Mouse (Mus musculus): ENCODE measurements around the gene Pigk. TPM values are rescaled to one million over a fixed set of nuclear protein-coding genes. Genes with fewer than 3 reads are reported as not detected.

Pigk gene
- polyA plus RNA-seq, 1 experiment from 2014 or later, result 30.1 TPM

DNA sequence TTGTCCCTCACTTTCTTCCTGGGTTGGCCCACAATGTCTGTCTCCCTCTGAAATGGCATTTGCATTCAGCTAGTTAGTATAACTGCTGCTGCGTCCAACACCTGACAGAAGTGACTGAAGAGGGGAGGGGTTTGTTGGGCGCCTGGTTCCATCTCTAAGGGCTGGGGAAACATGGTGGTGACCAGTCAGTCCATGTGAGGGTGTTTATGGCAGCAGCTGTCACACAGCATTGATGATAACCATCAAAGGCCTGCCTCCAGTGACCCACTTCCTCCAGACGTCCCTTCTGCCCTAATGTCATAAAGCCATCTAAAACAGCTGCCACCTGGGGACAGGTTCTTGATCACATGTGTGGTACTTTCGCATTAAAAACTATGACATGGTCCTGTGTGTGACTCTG, 212.3 kb downstream of the Pigk start:
- Histone ChIP-seq H3K4me1 (replicated peaks; ENCODE audit: control insufficient read depth, insufficient read depth, low read length) (peaks cover 16% of the 10 kb centered on the region), H3K4me3 (replicated peaks; ENCODE audit: low read length) (no peak overlapping the region), H3K36me3 (ENCODE audit: control insufficient read depth, insufficient read depth) (no peaks in the 10 kb centered on the region), H3K9ac (replicated peaks; ENCODE audit: low read depth, low read length) (no peak overlapping the region), H3K9me3 (ENCODE audit: control insufficient read depth, low read length) (no peaks in the 10 kb centered on the region), H3K27me3 (replicated peaks; ENCODE audit: control insufficient read depth, insufficient read depth, low read length) (no peaks in the 10 kb centered on the region), H3K27ac (ENCODE audit: low read length) (no peak overlapping the region), H3K4me2 (ENCODE audit: low read length) (no peak overlapping the region)
- ATAC-seq, result no peak
- 79% methylated on average over 4 of the region's 4 CpGs for WGBS

DNA sequence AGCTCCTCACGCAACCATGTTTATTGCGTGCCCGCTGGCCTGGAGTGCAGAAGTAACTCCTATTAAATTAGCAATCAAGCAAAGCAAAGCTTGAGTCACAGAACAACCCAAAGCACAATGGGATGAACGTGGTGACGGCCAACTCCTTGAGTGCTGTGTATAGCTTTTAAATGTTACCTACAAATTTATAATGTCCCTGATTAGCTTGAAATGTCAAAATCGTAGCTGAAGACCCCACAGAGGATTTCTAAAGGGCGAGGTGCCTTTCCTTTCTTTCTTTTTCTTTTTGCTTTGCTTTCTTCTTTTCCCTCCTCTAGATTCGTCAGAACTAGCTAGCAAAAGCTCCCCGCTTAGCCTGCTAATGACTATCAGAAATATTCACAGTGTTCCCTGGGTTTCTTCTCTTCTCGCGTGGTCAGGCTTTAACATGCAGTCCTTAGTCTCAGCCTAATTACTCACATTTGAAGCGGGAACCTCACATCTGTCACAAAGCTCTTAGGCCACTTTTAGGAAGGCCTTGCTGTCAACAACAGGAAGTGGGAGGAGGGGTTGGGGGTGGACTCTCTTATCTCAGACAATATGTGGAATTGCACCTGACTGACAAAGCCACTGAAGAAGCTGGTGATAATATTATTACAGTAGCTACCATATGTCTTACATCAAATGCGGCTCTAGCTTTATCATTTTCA, 214.5 kb downstream of the Pigk start:
- H3K4me2 ChIP-seq (ENCODE audit: low read length), result no peak overlapping the region; the same call in 1 of the 2 replicates
- peaks cover 16% of the 10 kb centered on the region for H3K4me1 ChIP-seq (replicated peaks; ENCODE audit: control insufficient read depth, insufficient read depth, low read length)
- no peak overlapping the region for H3K27ac ChIP-seq (ENCODE audit: low read length)
- no peaks in the 10 kb centered on the region for H3K27me3 ChIP-seq (replicated peaks; ENCODE audit: control insufficient read depth, insufficient read depth, low read length)
- H3K36me3 ChIP-seq (ENCODE audit: control insufficient read depth, insufficient read depth), result no peaks in the 10 kb centered on the region
- no peak overlapping the region for H3K9ac ChIP-seq (replicated peaks; ENCODE audit: low read depth, low read length)
- 0 out of 2 replicates have a peak, but pooled peaks have one; percentile 44 for ATAC-seq
- no peak overlapping the region for H3K4me3 ChIP-seq (replicated peaks; ENCODE audit: low read length)
- H3K9me3 ChIP-seq (ENCODE audit: control insufficient read depth, low read length), result no peaks in the 10 kb centered on the region
- 46% methylated on average over 13 of the region's 13 CpGs for WGBS

DNA sequence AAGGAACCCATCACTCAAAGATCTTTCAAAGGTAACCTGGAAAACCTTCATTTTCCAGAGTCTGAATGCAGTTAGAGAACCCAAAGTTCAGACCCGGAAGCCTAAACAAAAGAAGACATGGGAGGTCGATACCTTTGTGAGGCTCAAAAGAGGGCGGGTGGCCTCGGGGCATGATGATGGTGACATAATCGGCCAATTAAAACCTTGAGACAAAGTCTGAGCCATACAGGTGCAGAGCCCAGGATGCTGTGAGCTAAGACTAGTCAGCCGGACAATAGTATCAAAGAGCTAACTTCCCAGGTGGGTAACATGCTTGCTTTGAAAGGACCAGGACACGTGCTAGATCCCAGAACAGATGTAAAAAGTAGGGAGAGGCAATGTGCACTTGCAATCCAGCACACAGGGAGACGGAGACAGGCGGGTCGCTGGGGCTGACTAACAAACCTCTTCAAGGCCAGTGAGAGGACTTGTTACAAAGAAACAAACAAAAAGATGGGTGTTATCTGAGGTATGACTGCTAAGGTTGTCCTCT, 215.4 kb downstream of the Pigk start:
- no peaks in the 10 kb centered on the region for H3K36me3 ChIP-seq (ENCODE audit: control insufficient read depth, insufficient read depth)
- H3K4me3 ChIP-seq (replicated peaks; ENCODE audit: low read length), result no peak overlapping the region
- H3K9me3 ChIP-seq (ENCODE audit: control insufficient read depth, low read length), result no peaks in the 10 kb centered on the region
- no peak overlapping the region for H3K9ac ChIP-seq (replicated peaks; ENCODE audit: low read depth, low read length)
- no peak for ATAC-seq
- H3K4me1 ChIP-seq (replicated peaks; ENCODE audit: control insufficient read depth, insufficient read depth, low read length), result peaks cover 16% of the 10 kb centered on the region
- WGBS, result 42% methylated on average over 10 of the region's 10 CpGs
- no peaks in the 10 kb centered on the region for H3K27me3 ChIP-seq (replicated peaks; ENCODE audit: control insufficient read depth, insufficient read depth, low read length)
- H3K27ac ChIP-seq (ENCODE audit: low read length), result no peak overlapping the region
- no peak overlapping the region for H3K4me2 ChIP-seq (ENCODE audit: low read length)

DNA sequence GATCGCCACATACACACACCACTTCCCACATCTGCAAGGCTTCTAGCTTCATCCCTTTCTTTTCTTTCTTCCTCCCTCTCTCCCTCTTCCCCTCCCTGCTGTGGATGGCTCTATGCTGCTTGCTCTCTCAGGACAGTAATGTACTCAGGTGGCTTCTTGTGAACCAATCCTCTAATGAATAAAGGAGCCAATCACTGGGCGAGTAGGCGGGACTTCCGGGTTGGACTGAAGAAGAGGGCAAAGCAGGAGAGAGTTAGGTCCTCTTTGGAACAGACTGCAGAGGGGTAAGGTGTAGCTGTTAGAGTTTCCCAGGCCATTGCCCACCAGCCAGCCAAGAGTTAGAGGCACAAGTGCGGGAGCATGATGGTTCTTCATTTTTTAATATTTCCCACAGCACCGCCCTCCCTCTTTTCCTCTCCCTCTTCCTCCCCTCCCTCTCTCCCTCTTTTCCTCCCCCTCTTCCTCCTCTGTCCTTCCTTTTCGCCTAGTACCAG, 215.9 kb downstream of the Pigk start:
- Histone ChIP-seq H3K27me3 (replicated peaks; ENCODE audit: control insufficient read depth, insufficient read depth, low read length) (no peaks in the 10 kb centered on the region), H3K9me3 (ENCODE audit: control insufficient read depth, low read length) (no peaks in the 10 kb centered on the region), H3K9ac (replicated peaks; ENCODE audit: low read depth, low read length) (no peak overlapping the region), H3K4me1 (replicated peaks; ENCODE audit: control insufficient read depth, insufficient read depth, low read length) (peaks cover 16% of the 10 kb centered on the region), H3K36me3 (ENCODE audit: control insufficient read depth, insufficient read depth) (no peaks in the 10 kb centered on the region), H3K4me2 (ENCODE audit: low read length) (no peak overlapping the region), H3K4me3 (replicated peaks; ENCODE audit: low read length) (no peak overlapping the region), H3K27ac (ENCODE audit: low read length) (no peak overlapping the region)
- 80% methylated on average over 7 of the region's 7 CpGs for WGBS
- ATAC-seq, result no peak

DNA sequence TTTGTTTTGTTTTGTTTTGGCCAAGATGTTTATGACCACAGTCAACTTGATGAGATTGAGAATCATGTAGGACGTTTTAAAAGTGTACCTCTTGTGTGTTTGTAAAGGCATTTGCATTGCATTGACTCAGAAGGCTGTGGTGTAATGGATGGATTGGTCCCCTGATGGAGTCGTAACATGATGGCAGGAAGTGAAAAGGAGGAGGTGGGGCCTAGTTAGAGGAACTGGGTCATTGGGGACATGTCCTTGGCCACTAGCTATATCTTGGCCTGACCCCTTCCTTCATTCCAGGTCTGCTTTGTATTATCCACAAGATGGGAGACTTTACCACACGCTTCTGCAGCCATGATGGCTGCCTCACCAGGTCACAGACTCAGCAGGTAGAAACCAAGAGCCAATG, 217.5 kb downstream of the Pigk start:
- ATAC-seq, result no peak
- no peaks in the 10 kb centered on the region for H3K27me3 ChIP-seq (replicated peaks; ENCODE audit: control insufficient read depth, insufficient read depth, low read length)
- peaks cover 16% of the 10 kb centered on the region for H3K4me1 ChIP-seq (replicated peaks; ENCODE audit: control insufficient read depth, insufficient read depth, low read length)
- H3K27ac ChIP-seq (ENCODE audit: low read length), result no peak overlapping the region
- no peak overlapping the region for H3K4me3 ChIP-seq (replicated peaks; ENCODE audit: low read length)
- WGBS, result 89% methylated on average over 3 of the region's 3 CpGs
- no peak overlapping the region for H3K9ac ChIP-seq (replicated peaks; ENCODE audit: low read depth, low read length)
- H3K4me2 ChIP-seq (ENCODE audit: low read length), result no peak overlapping the region
- no peaks in the 10 kb centered on the region for H3K9me3 ChIP-seq (ENCODE audit: control insufficient read depth, low read length)
- H3K36me3 ChIP-seq (ENCODE audit: control insufficient read depth, insufficient read depth), result no peaks in the 10 kb centered on the region

DNA sequence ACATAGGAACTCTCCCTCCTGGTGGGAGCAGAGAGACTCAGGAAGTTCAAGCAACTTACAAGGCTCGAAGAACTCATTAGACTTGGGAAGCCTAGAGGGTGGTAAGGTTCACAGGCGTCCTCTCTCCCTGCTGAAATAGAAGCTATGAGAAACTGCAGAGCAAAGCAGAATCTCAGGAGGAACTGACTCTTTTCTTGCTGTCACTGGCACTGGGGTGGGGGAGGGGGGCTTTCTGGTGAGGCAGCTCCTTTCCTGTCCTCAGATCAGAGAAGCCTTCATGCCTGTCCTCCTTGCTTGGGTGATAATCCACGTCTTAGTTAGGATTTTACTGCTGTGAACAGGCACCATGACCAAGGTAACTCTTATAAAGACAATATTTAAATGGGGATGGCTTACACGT, 218.2 kb downstream of the Pigk start:
- ATAC-seq, result no peak
- H3K9ac ChIP-seq (replicated peaks; ENCODE audit: low read depth, low read length), result no peak overlapping the region
- H3K4me3 ChIP-seq (replicated peaks; ENCODE audit: low read length), result no peak overlapping the region
- H3K9me3 ChIP-seq (ENCODE audit: control insufficient read depth, low read length), result no peaks in the 10 kb centered on the region
- H3K36me3 ChIP-seq (ENCODE audit: control insufficient read depth, insufficient read depth), result no peaks in the 10 kb centered on the region
- H3K27me3 ChIP-seq (replicated peaks; ENCODE audit: control insufficient read depth, insufficient read depth, low read length), result no peaks in the 10 kb centered on the region
- peaks cover 16% of the 10 kb centered on the region for H3K4me1 ChIP-seq (replicated peaks; ENCODE audit: control insufficient read depth, insufficient read depth, low read length)
- no peak overlapping the region for H3K27ac ChIP-seq (ENCODE audit: low read length)
- WGBS, result 83% methylated on average over 4 of the region's 4 CpGs
- no peak overlapping the region for H3K4me2 ChIP-seq (ENCODE audit: low read length)

DNA sequence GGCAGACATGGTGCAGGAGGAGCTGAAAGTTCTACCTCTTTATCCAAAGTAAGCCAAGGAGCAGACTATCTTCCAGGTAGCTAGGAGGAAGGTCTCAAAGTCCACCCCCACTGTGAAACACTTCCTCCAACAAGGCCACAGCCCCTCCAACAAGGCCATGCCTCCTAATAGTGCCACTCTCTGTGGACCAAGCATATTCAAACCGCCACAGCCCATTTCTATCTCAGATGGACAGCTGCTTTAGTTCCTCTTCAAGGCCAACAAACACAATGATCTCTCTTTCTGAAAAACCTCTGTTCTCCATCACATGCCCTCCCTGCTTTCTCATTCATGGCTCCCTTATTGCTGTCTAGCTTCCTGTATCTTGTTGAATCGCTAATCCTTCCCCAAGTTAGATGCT, 218.6 kb downstream of the Pigk start:
- no peak overlapping the region for H3K9ac ChIP-seq (replicated peaks; ENCODE audit: low read depth, low read length)
- no peak overlapping the region for H3K4me2 ChIP-seq (ENCODE audit: low read length)
- no peak overlapping the region for H3K27ac ChIP-seq (ENCODE audit: low read length)
- WGBS, result 89% methylated on average over 2 of the region's 2 CpGs
- no peak for ATAC-seq
- no peaks in the 10 kb centered on the region for H3K36me3 ChIP-seq (ENCODE audit: control insufficient read depth, insufficient read depth)
- no peaks in the 10 kb centered on the region for H3K27me3 ChIP-seq (replicated peaks; ENCODE audit: control insufficient read depth, insufficient read depth, low read length)
- H3K9me3 ChIP-seq (ENCODE audit: control insufficient read depth, low read length), result no peaks in the 10 kb centered on the region
- no peak overlapping the region for H3K4me3 ChIP-seq (replicated peaks; ENCODE audit: low read length)
- H3K4me1 ChIP-seq (replicated peaks; ENCODE audit: control insufficient read depth, insufficient read depth, low read length), result peaks cover 14% of the 10 kb centered on the region

DNA sequence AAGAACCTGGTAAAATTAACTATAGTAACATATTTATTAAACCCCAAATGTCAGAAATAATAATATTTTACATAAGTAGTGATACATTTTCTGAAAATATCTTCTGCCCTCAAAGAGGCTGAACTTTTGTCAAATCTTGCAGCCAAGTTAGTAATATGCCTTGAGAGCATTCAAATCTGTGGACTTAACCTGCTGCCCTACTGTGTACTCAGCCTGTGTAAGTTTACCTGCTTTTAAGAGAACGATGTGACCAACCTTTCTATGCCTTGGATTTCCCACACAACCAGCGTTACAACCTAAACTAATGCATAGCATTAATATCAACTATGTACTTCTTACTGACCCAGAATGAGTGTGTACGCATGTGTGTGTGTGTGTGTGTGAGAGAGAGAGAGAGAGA, 219.8 kb downstream of the Pigk start:
- H3K4me1 ChIP-seq (replicated peaks; ENCODE audit: control insufficient read depth, insufficient read depth, low read length), result peaks cover 7% of the 10 kb centered on the region
- H3K9me3 ChIP-seq (ENCODE audit: control insufficient read depth, low read length), result no peaks in the 10 kb centered on the region
- no peak overlapping the region for H3K4me2 ChIP-seq (ENCODE audit: low read length)
- H3K27ac ChIP-seq (ENCODE audit: low read length), result no peak overlapping the region
- no peak overlapping the region for H3K4me3 ChIP-seq (replicated peaks; ENCODE audit: low read length)
- WGBS, result 98% methylated on average over 3 of the region's 3 CpGs
- no peak for ATAC-seq
- H3K27me3 ChIP-seq (replicated peaks; ENCODE audit: control insufficient read depth, insufficient read depth, low read length), result no peaks in the 10 kb centered on the region
- no peaks in the 10 kb centered on the region for H3K36me3 ChIP-seq (ENCODE audit: control insufficient read depth, insufficient read depth)
- H3K9ac ChIP-seq (replicated peaks; ENCODE audit: low read depth, low read length), result no peak overlapping the region

DNA sequence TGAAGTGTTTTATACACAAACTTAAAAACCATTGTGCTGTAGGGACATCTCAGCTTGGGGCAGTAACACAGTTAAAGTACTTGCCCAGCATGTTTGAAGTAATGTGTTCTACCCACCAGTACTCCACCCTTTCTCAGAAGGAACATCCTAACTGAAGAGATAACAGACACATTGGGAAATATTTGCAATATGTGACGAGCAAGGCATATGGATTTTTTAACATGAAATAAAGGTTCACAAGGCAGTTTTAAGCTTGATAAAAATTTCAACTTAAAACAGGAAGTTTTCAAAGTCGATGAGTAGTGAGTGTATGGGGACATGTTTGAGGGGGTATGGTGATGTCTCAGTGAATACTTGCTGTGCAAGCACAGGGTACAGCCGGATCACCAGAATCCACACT, 222.4 kb downstream of the Pigk start:
- WGBS, result 94% methylated on average over 3 of the region's 3 CpGs
- ATAC-seq, result no peak
- Histone ChIP-seq H3K36me3 (ENCODE audit: control insufficient read depth, insufficient read depth) (no peaks in the 10 kb centered on the region), H3K9me3 (ENCODE audit: control insufficient read depth, low read length) (no peaks in the 10 kb centered on the region), H3K27ac (ENCODE audit: low read length) (no peak overlapping the region), H3K27me3 (replicated peaks; ENCODE audit: control insufficient read depth, insufficient read depth, low read length) (no peaks in the 10 kb centered on the region), H3K9ac (replicated peaks; ENCODE audit: low read depth, low read length) (no peak overlapping the region), H3K4me3 (replicated peaks; ENCODE audit: low read length) (no peak overlapping the region), H3K4me2 (ENCODE audit: low read length) (no peak overlapping the region), H3K4me1 (replicated peaks; ENCODE audit: control insufficient read depth, insufficient read depth, low read length) (no peaks in the 10 kb centered on the region)

Data from forebrain, embryonic 16.5 days (tissue).